Mouse (Mus musculus) lung, postnatal 0 days (tissue): Measurements from ENCODE around the gene Atf6.
A peak's percentile ranks its signal among the peaks of the same experiment; 100 is the strongest.

Experiments
- CTCF ChIP-seq: IDR thresholded peaks from 2 replicates; pipeline ENCODE4 v1.5.1; 2016; ENCODE audit warnings: antibody characterized with exemption, mild to moderate bottlenecking
- EP300 ChIP-seq: IDR thresholded peaks from 2 replicates; pipeline ENCODE4 v1.6.1; 2016; ENCODE audit warnings: antibody characterized with exemption, mild to moderate bottlenecking, control low read depth

DNA sequence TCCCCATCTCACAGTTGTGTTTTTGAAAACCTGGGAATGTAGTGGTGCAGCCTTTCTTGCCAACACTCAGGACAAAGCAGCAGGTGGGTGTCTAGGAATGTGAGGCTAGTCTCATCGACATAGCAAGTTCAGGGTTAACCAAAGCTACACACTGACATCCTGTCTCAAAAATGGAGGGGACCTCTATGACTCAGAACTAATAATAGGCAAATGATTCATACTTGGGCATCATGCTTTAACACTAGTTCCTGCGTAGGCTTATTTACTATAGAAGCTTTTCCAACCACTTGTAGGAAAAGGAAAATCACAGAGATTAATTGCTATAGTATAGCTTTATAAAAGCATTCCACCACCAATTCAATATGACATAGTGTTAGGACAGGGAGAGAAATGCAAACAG is 100.6 kb downstream of the Atf6 start:
- TF ChIP-seq CTCF: no peak
- TF ChIP-seq EP300: peak; percentile 59
